Mouse (Mus musculus) B cell, adult 2 months (primary cell): ENCODE measurements around the gene Sept1.

ENCODE experiments used
- DNase-seq, 2 experiments: peaks; one replicate each; pipeline ENCODE4 v3.0.0; 2022

The Sept1 gene

GRCm38 (mm10) chr7:127192989-127193388 is 39.9 kb downstream of the Sept1 start:
- no peak for DNase-seq

- DNase-seq: no peak
These were observed 42.3 kb downstream of the Sept1 start for GRCm38 (mm10) chr7:127190672-127191071.

- peak in 1 of 2 experiments; percentile 16 for DNase-seq
These were observed 44.3 kb downstream of the Sept1 start for GRCm38 (mm10) chr7:127188305-127189276.

- DNase-seq: no peak
These were observed 45.6 kb downstream of the Sept1 start for GRCm38 (mm10) chr7:127187351-127187750.

- peak in 1 of 2 experiments; percentile 34 for DNase-seq
These were observed 47.3 kb downstream of the Sept1 start for GRCm38 (mm10) chr7:127185601-127186000.

GRCm38 (mm10) chr7:127184720-127185119 is 48.2 kb downstream of the Sept1 start:
- no peak for DNase-seq

- peak; percentile 33 to 43 for DNase-seq
These were observed 49.1 kb downstream of the Sept1 start for GRCm38 (mm10) chr7:127183828-127184227.

- no peak for DNase-seq
These were observed 49.6 kb downstream of the Sept1 start for GRCm38 (mm10) chr7:127183345-127183744.

- peak in 1 of 2 experiments; percentile 29 for DNase-seq
These were observed 51.2 kb downstream of the Sept1 start for GRCm38 (mm10) chr7:127181724-127182123.

GRCm38 (mm10) chr7:127180783-127181182 is 52.1 kb downstream of the Sept1 start:
- peak; percentile 24 to 40 for DNase-seq

GRCm38 (mm10) chr7:127176937-127177336 is 56.0 kb downstream of the Sept1 start:
- no peak for DNase-seq

- DNase-seq: no peak
These were observed 66.4 kb downstream of the Sept1 start for GRCm38 (mm10) chr7:127166501-127166900.

GRCm38 (mm10) chr7:127165607-127166493 is 67.1 kb downstream of the Sept1 start:
- no peak for DNase-seq
